Mouse (Mus musculus): ENCODE results near the gene Epb41l1.

DNA sequence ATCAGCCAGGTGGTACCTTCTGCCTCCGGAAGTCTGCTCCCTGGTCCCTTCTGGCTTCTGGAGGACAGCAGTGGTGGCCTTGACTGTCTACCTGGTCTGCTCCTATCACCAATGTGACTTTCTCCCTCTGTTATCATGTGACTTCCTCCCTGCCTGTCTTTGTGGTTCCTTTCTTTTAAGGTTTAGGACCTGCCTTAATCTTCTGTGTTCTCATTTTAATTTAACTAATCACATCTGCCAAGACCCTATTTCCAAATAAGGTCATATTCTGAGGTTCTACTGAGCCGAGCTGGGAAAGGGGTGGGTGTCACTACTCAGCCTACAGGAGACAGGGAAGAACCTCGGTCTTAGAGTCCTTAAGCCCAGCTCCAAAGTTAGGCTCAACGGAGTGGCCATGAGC, 5.4 kb downstream of the Epb41l1 start:
- TF ChIP-seq CTCF (IDR thresholded peaks at IDR 0.05; ENCODE audit: control insufficient read depth, insufficient read depth, insufficient replicate concordance, low read depth, low read length): no peak
- no peak for TF ChIP-seq POLR2A (IDR thresholded peaks at IDR 0.05; ENCODE audit: control insufficient read depth, low read depth, low read length)
